Mouse (Mus musculus): ENCODE results near the gene Olfm3.

Olfm3 gene

GRCm38 (mm10) chr3:115080428-115081181, 176.7 kb downstream of the Olfm3 start:
- in situ Hi-C loops (cut with MboI, MseI), result no loop called here

- in situ Hi-C loops (cut with MboI, MseI), result no loop called here
These were observed 177.5 kb downstream of the Olfm3 start for GRCm38 (mm10) chr3:115081371-115081770.

- in situ Hi-C loops (cut with MboI, MseI), result no loop called here
These were observed 179.1 kb downstream of the Olfm3 start for GRCm38 (mm10) chr3:115082947-115083346.

DNA sequence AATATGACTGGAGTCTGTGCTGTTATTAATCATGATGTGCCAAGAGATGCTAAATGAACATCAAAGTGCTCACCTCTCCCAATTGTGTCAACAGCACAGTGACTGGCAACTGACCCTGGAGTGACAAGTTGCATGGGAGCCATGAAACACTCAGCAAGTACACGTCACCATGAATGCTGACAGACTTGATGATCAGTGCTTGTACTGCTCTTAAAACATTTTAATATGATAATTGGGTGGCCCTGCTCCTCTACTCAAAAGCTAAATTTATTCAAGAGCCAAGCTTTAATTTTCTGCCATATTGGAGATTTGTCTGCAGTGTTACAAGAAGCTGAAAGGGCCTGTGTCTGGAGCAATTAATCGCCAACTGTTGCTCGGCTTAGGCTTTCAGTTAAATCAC, 184.4 kb downstream of the Olfm3 start:
- in situ Hi-C loops (cut with MboI, MseI), result no loop called here

DNA sequence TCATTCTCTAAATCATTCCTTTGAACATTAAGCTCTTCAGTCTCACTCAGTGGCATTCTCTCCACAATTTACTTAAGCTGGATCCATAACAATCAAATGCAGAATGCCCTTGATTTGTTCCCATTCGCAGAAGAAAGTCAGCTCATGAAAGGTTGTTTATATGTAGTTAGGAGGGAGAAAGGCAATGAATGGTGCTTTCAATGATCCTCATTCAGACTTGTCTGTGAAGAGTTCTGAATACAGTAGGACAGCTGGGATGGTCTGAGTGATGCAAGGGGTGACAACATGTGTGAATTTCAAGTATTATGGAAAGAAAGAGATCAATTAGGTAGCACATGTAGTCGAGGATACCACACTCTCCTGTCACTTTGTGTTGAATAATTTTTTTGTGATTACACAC, 186.8 kb downstream of the Olfm3 start:
- in situ Hi-C loops (cut with MboI, MseI), result no loop called here

DNA sequence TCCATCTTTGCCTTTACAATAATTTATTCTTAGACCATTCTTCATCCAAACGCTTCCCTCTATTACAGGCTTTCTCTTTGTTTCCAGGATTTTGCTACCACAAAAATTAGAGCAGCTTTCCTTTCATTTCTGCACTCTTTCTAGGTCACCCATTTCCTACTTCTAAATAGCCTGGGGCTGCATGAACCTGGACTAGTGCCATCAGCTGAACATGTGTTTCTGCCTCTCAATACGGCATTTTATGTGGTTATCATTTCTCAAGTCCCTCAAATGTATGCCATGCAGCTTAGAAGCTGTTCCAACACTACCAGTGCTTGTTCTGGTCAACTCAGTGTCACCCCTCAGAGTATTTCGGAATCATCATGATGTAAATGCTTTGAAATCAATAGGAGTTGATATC, 191.6 kb downstream of the Olfm3 start:
- in situ Hi-C loops (cut with MboI, MseI), result no loop called here

- in situ Hi-C loops (cut with MboI, MseI), result no loop called here
These were observed 195.7 kb downstream of the Olfm3 start for GRCm38 (mm10) chr3:115099590-115099989.

DNA sequence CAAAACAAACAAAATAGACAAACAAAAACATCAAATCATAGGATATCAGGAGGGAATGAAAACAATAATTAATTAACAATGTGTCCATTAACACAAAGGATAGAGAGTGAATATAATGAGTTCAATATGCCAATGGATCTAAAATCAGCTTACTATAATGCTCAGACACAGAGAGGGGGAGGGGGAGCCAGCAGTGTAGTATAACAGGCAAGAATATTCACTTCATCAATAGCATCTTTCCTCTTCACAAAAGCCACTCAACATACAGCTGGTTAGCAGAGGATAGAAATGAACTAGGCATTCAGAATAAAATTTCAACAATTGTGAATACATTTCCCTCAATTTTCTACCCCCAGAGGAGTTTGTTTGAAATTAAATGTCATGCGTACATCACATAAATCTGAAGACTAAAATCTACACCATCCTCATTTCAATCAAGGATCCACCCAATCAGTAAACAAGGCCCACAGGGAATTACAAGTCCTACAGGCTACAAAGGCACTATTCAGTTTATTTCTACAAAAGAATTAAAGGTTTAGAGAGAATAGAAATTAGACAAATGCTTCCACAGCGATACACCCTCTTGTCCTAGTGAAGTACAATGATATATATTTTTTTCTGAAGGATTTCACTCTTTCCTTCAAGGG, 200.4 kb downstream of the Olfm3 start:
- in situ Hi-C loops (cut with MboI, MseI), result no loop called here

DNA sequence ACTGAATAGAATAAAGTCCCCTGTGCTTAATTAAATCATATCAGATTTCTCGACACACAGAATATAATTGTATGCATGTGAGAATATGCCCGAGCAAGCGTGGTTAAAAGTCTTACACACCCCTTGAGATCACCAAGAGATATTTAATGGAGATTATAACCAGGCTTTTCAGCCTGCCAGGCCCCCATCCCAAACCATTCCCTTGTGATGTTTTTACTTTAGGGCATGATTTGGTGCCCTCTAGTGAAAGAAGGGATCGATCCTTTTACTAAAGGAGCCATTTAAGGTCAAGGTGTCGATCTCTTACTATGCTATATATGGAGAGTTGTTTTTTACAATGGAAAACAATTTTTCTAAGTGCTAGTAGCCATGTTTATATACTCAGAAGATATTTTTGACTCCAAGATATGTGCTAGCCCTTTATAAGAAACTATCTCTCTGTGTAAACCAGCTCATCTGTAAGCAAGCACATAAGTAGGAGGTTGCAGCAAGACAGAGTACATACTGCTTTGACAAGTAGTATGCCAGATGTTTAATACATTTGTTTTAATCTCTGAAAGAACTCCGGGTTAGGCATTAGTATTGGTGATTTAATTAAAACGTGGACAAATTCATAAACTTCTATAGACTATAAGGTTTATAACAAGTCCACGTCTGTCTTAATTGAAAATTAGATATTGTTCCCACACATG, 201.1 kb downstream of the Olfm3 start:
- in situ Hi-C loops (cut with MboI, MseI), result no loop called here

GRCm38 (mm10) chr3:115145722-115146121, 241.8 kb downstream of the Olfm3 start:
- in situ Hi-C loops (cut with MboI, MseI), result no loop called here

DNA sequence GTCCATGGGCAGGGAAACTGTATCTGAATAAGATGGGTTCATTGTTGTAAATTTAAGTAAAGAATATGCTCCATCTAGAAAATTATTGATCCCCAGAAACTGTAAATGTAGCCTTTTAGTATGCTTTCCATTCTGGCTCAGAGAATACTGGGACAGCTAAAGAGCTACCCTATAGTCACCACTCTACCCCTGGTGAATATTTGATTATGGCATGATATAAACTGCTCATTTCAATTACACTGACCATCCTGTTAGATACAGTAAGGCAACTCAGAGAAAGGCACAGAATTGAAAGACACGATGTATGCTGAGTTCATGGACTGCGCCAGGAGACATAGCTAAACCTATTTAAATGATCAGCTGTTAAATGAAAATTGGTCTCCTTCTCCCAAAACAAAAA, 242.4 kb downstream of the Olfm3 start:
- in situ Hi-C loops (cut with MboI, MseI), result no loop called here

- in situ Hi-C loops (cut with MboI, MseI), result no loop called here
These were observed 255.1 kb downstream of the Olfm3 start for GRCm38 (mm10) chr3:115158903-115159473.

DNA sequence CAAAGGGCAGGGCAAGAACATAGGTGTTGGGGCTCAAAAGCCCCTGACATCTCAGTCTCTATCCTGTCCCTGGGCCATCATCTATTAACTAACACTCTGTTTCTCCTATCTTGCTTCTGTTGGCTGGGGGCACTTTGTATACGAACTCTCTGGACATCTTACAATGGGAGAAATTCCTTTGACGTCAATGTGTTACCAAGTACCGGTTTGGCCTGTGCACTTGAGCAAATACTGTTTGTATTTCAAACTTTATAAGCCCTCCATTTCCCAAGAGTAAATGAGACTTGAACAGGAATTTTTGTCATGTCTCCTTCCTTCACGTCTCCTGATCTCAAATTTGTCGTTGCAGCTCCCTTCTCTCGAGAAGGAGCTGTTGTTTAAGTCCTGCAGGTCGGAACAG, 270.7 kb downstream of the Olfm3 start:
- in situ Hi-C loops (cut with MboI, MseI), result no loop called here

Data from regulatory T cell (primary cell).